Mouse (Mus musculus) MEL (cell line): ENCODE measurements around the gene Oxnad1.

ENCODE experiments used
- CHD2 ChIP-seq: IDR thresholded peaks from 2 replicates; pipeline ENCODE4 v1.6.1; 2011; ENCODE audit warnings: low read length, improper control_type of control experiment
- CTCF ChIP-seq, 3 experiments: IDR thresholded peaks in 2 of 3; conservative IDR thresholded peaks in 1 of 3; 2 replicates each; pipeline ENCODE4 v1.5.1; 2011 to 2012; ENCODE audit warnings: low read length in 3 of 3, low read depth in 2 of 3, mild to moderate bottlenecking in 2 of 3, improper control_type of control experiment in 1 of 3, inconsistent platforms in 1 of 3, mixed read lengths in 1 of 3, moderate library complexity in 1 of 3; ENCODE audit not compliant: control insufficient read depth in 1 of 3, insufficient read depth in 1 of 3, poor library complexity in 1 of 3, severe bottlenecking in 1 of 3
- HCFC1 ChIP-seq: IDR thresholded peaks from 2 replicates; pipeline ENCODE4 v1.6.1; 2012; ENCODE audit warnings: low read depth, mild to moderate bottlenecking, inconsistent platforms, low read length, improper control_type of control experiment, moderate library complexity
- JUND ChIP-seq: IDR thresholded peaks from 2 replicates; pipeline ENCODE4 v1.6.1; 2011; ENCODE audit warnings: low read depth, mild to moderate bottlenecking, improper control_type of control experiment, low read length
- MYC ChIP-seq: IDR thresholded peaks from 2 replicates; pipeline ENCODE4 v1.6.1; 2011; ENCODE audit warnings: low read depth, mild to moderate bottlenecking, low read length, improper control_type of control experiment, moderate library complexity
- POLR2A ChIP-seq, 2 experiments: IDR thresholded peaks; 2 replicates each; pipeline ENCODE4 v1.6.1; 2011 to 2012; ENCODE audit warnings: low read length in 2 of 2, mild to moderate bottlenecking in 2 of 2, control low read depth in 1 of 2, improper control_type of control experiment in 1 of 2, low read depth in 1 of 2, moderate library complexity in 1 of 2; ENCODE audit not compliant: control insufficient read depth in 1 of 2, insufficient read depth in 1 of 2, poor library complexity in 1 of 2
- POLR2AphosphoS5 ChIP-seq: IDR thresholded peaks from 2 replicates; pipeline ENCODE4 v1.6.1; 2012; ENCODE audit warnings: low read depth, borderline replicate concordance, mild to moderate bottlenecking, inconsistent platforms, low read length, moderate library complexity, mixed read lengths
- ZKSCAN1 ChIP-seq: IDR thresholded peaks from 2 replicates; pipeline ENCODE4 v1.6.1; 2012; ENCODE audit warnings: low read depth, mild to moderate bottlenecking, inconsistent platforms, low read length, improper control_type of control experiment, moderate library complexity
- ZNF384 ChIP-seq: IDR thresholded peaks from 2 replicates; pipeline ENCODE4 v1.6.1; 2012; ENCODE audit warnings: low read depth, mild to moderate bottlenecking, inconsistent platforms, low read length, improper control_type of control experiment

- TF ChIP-seq POLR2AphosphoS5 (no peak), MYC (no peak), CHD2 (no peak), CTCF (IDR thresholded peaks at IDR 0.05 in 2 of 3, conservative IDR thresholded peaks at IDR 0.05 in 1 of 3; ENCODE audit: control insufficient read depth in 1 of 3, insufficient read depth in 1 of 3, low read depth in 2 of 3, low read length in 3 of 3, poor library complexity in 1 of 3, severe bottlenecking in 1 of 3) (no peak), POLR2A (IDR thresholded peaks at IDR 0.05; ENCODE audit: control insufficient read depth in 1 of 2, insufficient read depth in 1 of 2, low read depth in 1 of 2, low read length in 2 of 2, poor library complexity in 1 of 2) (no peak), JUND (no peak), ZNF384 (no peak), ZKSCAN1 (no peak), HCFC1 (no peak)
These were observed 39.1 kb downstream of the Oxnad1 start for GRCm38 (mm10) chr14:32124261-32124660.
